Mouse (Mus musculus) adrenal gland, adult 2 months (tissue): Measurements from ENCODE around the gene Slc15a4. TPM values are rescaled to one million over a fixed set of nuclear protein-coding genes. Genes with fewer than 3 reads are reported as not detected.

Source experiments
- polyA plus RNA-seq: library from polyadenylated mRNA; depleted of rRNA; stranded (reverse); fragments of >200 nt; gene quantifications from 2 replicates; pipeline ENCODE4 v1.2.3, GENCODE M21; 2012; rRNA removed
- total RNA-seq, 2 experiments: library from RNA; stranded (reverse); gene quantifications; 2 replicates each; pipeline ENCODE4 v1.2.3; 2021

Slc15a4 gene
- total and polyA plus RNA-seq, 3 experiments = 23.0 to 38.9 (median 32.1) TPM

Other genes with a start within 250 kb of the Slc15a4 start
- gene Glt1d1, start 635 bp downstream of the Slc15a4 start, total RNA-seq = under 1 TPM; 0.26 to 0.73 TPM
- gene Glt1d1, start 635 bp downstream of the Slc15a4 start, polyA plus RNA-seq = 0.03 and 0.08 TPM in 2 replicates